19 mouse cellular contexts compared by ENCODE assay signal in genomic region chr1:164861501-164861900, GRCm38 (mm10).
DNase-seq lines count a peak whose midpoint lies in the region; ATAC-seq and TF ChIP-seq lines count a peak whose summit lies in the region.
"Had no signal": no experiment of that assay in that cellular context is flagged by ENCODE, and none has a peak within 500 bp of the region (broad histone marks: within the 10 kb centered on the region; RNA-seq: fewer than 3 reads in every experiment).

No protein-coding gene starts in this region.

- H3K4me2 ChIP-seq in forebrain, embryonic 11.5 days (ENCODE audit: low read depth, low read length, severe bottlenecking), result no peak overlapping the region
- H3K4me2 ChIP-seq: embryonic facial prominence, embryonic 12.5 days; limb, embryonic 12.5 days; liver, embryonic 12.5 days had no signal

- 84% methylated on average over 4 of the region's 4 CpGs for WGBS in forebrain, embryonic 11.5 days

- H3K4me3 ChIP-seq in layer of hippocampus, adult 2 months, result no peak overlapping the region
- H3K4me3 ChIP-seq in forebrain, embryonic 11.5 days (ENCODE audit: low read depth, low read length), result no peak overlapping the region
- H3K4me3 ChIP-seq in left cerebral cortex, adult 2 months, result no peak overlapping the region
- H3K4me3 ChIP-seq: embryonic facial prominence, embryonic 12.5 days; erythroblast, embryonic 14.5 days; limb, embryonic 12.5 days; liver, embryonic 12.5 days had no signal

- no peak for TF ChIP-seq CTCF in layer of hippocampus, adult 2 months (conservative IDR thresholded peaks at IDR 0.05)
- TF ChIP-seq CTCF in left cerebral cortex, adult 2 months (IDR thresholded peaks at IDR 0.05), result no peak

- intact Hi-C loops in left cerebral cortex, adult 2 months (cut with DNase I), result no loop called here

- no peak for ATAC-seq in forebrain, embryonic 11.5 days (replicated peaks; ENCODE audit: low FRiP score)
- ATAC-seq: forebrain, embryonic 14.5 days; hindbrain, postnatal 0 days; intestine, postnatal 0 days; liver, embryonic 12.5 days had no signal

- no peaks in the 10 kb centered on the region for H3K36me3 ChIP-seq in forebrain, embryonic 11.5 days (ENCODE audit: control insufficient read depth, insufficient read depth, low read length)
- H3K36me3 ChIP-seq: embryonic facial prominence, embryonic 12.5 days; limb, embryonic 12.5 days; liver, embryonic 12.5 days had no signal

- H3K27me3 ChIP-seq in forebrain, embryonic 11.5 days (ENCODE audit: control insufficient read depth, insufficient read depth, low read length), result no peaks in the 10 kb centered on the region
- H3K27me3 ChIP-seq: embryonic facial prominence, embryonic 12.5 days; limb, embryonic 12.5 days; liver, embryonic 12.5 days had no signal

- no peaks in the 10 kb centered on the region for H3K4me1 ChIP-seq in forebrain, embryonic 11.5 days (replicated peaks; ENCODE audit: control insufficient read depth, insufficient read depth, low read length)
- H3K4me1 ChIP-seq: embryonic facial prominence, embryonic 12.5 days; limb, embryonic 12.5 days; liver, embryonic 12.5 days had no signal

- no peak overlapping the region for H3K9ac ChIP-seq in forebrain, embryonic 11.5 days (ENCODE audit: low read length)
- H3K9ac ChIP-seq: embryonic facial prominence, embryonic 12.5 days; limb, embryonic 12.5 days; liver, embryonic 12.5 days had no signal

- no peaks in the 10 kb centered on the region for H3K9me3 ChIP-seq in forebrain, embryonic 11.5 days (ENCODE audit: control insufficient read depth, low read length)
- H3K9me3 ChIP-seq: embryonic facial prominence, embryonic 12.5 days; limb, embryonic 12.5 days; liver, embryonic 12.5 days had no signal

- peak overlapping the region; percentile 39; the same call in 1 of the 2 replicates for H3K27ac ChIP-seq in layer of hippocampus, adult 2 months
- H3K27ac ChIP-seq in forebrain, embryonic 11.5 days (ENCODE audit: low read depth, low read length), result no peak overlapping the region
- no peak overlapping the region for H3K27ac ChIP-seq in left cerebral cortex, adult 2 months
- H3K27ac ChIP-seq: embryonic facial prominence, embryonic 12.5 days; hindbrain, postnatal 0 days; limb, embryonic 12.5 days; liver, embryonic 12.5 days; stomach, postnatal 0 days had no signal

- DNase-seq in layer of hippocampus, adult 2 months (ENCODE audit: low spot score in 2 of 2), result no peak
- no peak for DNase-seq in layer of hippocampus, adult 8-10 months (ENCODE audit: low spot score in 2 of 2)
- peak; percentile 87 for DNase-seq in brain, adult 2 months (ENCODE audit: low read depth, low spot score)
- peak; percentile 55 for DNase-seq in cerebellum, adult 8-10 months
- no peak for DNase-seq in kidney, postnatal 36 days
- DNase-seq in forebrain, embryonic 11.5 days (ENCODE audit: low spot score), result no peak
- no peak for DNase-seq in left cerebral cortex, adult 2 months (ENCODE audit: extremely low spot score in 1 of 2, low spot score in 2 of 2)
- DNase-seq: adrenal gland, postnatal 25 days; heart, postnatal 4 days; lung, adult 2 months; right cerebral cortex, postnatal 4 days had no signal

Comparison
In these comparisons a context has a peak if more than half of its experiments do, and no peak if none do; other contexts are left out.
1. DNase-seq: peak in brain, adult 2 months (single experiment) and cerebellum, adult 8-10 months (single experiment); none in layer of hippocampus, adult 2 months (0 of 2), layer of hippocampus, adult 8-10 months (0 of 2), kidney, postnatal 36 days (0 of 2), forebrain, embryonic 11.5 days (single experiment) and left cerebral cortex, adult 2 months (0 of 2).